Mouse (Mus musculus) spleen, adult 2 months (tissue): Measurements from ENCODE around the gene Aff4. TPM values are rescaled to one million over a fixed set of nuclear protein-coding genes. Genes with fewer than 3 reads are reported as not detected.

Experiments used
- DNase-seq, 2 experiments: peaks; one replicate each; pipeline versions ENCODE4 v3.0.0 to v3.0.0-alpha.2; 2012 to 2021; ENCODE audit warnings: low spot score in 2 of 2, low read depth in 1 of 2
- H3K27ac ChIP-seq: fragments of 200-500 bp; 2 replicates; pipeline ENCODE4 v1.5.1; 2012; ENCODE audit warnings: low read length, inconsistent platforms; ENCODE audit not compliant: insufficient read depth
- H3K27me3 ChIP-seq: fragments of 200-500 bp; 2 replicates; pipeline ENCODE4 v1.6.1; 2012; ENCODE audit warnings: mild to moderate bottlenecking, moderate library complexity, low read length, inconsistent platforms; ENCODE audit not compliant: control insufficient read depth, insufficient read depth
- H3K36me3 ChIP-seq: fragments of 200-500 bp; 2 replicates; pipeline ENCODE4 v1.6.1; 2012; ENCODE audit warnings: mild to moderate bottlenecking, low read length, inconsistent platforms; ENCODE audit not compliant: control insufficient read depth, insufficient read depth
- H3K4me1 ChIP-seq: fragments of 200-500 bp; 2 replicates; pipeline ENCODE4 v1.6.1; 2011; ENCODE audit warnings: inconsistent platforms; ENCODE audit not compliant: control insufficient read depth, insufficient read depth, insufficient read length
- H3K4me3 ChIP-seq: fragments of 200-500 bp; 2 replicates; pipeline ENCODE4 v1.5.1; 2011; ENCODE audit warnings: mild to moderate bottlenecking, inconsistent platforms; ENCODE audit not compliant: insufficient read depth, insufficient read length; ENCODE audit errors: extremely low read depth
- CTCF ChIP-seq: fragments of 200-500 bp; IDR thresholded peaks from 2 replicates; pipeline ENCODE4 v1.5.1; 2011; ENCODE audit warnings: mild to moderate bottlenecking, inconsistent platforms; ENCODE audit not compliant: insufficient read depth, insufficient read length, insufficient replicate concordance; ENCODE audit errors: extremely low read depth
- POLR2A ChIP-seq: fragments of 200-500 bp; IDR thresholded peaks from 2 replicates; pipeline ENCODE4 v1.6.1; 2011; ENCODE audit warnings: low read depth, low read length, inconsistent platforms
- WGBS: fragments of 180-500 bp; shearing (Covaris S2); methylation state at CpG from one replicate; pipeline ENCODE4 v1.1.7; 2018; 5-methylcytosine and 5-hydroxymethylcytosine counted together
- polyA plus RNA-seq: library from polyadenylated mRNA; depleted of rRNA; stranded (reverse); fragments of >200 nt; gene quantifications from 2 replicates; pipeline ENCODE4 v1.2.3, GENCODE M21; 2012

Aff4 gene
- polyA plus RNA-seq, 1 experiment: 8.9 TPM

DNA sequence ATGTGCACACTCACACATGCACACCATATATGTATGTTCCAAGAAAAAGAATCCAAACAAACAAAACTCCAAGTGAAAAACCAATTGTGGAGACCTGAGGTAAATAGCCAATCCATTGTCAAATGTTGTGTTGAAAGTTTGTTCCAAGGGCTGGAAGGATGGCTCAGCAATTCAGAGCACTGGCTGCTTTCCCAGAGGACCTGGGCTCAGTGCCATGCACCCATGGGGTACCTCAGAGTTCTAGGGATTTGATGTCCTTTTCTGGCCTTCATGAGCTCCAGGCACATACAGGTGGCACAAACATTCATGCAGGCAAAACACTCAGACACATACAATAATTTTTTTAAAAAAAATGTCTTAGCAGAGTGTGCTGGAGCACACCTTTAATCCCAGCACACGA lies 97.9 kb downstream of the Aff4 start:
- no peaks in the 10 kb centered on the region for H3K36me3 ChIP-seq
- no peaks in the 10 kb centered on the region for H3K4me1 ChIP-seq
- TF ChIP-seq CTCF (no peak), POLR2A (no peak)
- H3K27ac ChIP-seq: no peak overlapping the region
- DNase-seq: no peak
- H3K27me3 ChIP-seq: no peaks in the 10 kb centered on the region
- WGBS: 89% methylated on average over 1 of the region's 1 CpGs
- no peak overlapping the region for H3K4me3 ChIP-seq

DNA sequence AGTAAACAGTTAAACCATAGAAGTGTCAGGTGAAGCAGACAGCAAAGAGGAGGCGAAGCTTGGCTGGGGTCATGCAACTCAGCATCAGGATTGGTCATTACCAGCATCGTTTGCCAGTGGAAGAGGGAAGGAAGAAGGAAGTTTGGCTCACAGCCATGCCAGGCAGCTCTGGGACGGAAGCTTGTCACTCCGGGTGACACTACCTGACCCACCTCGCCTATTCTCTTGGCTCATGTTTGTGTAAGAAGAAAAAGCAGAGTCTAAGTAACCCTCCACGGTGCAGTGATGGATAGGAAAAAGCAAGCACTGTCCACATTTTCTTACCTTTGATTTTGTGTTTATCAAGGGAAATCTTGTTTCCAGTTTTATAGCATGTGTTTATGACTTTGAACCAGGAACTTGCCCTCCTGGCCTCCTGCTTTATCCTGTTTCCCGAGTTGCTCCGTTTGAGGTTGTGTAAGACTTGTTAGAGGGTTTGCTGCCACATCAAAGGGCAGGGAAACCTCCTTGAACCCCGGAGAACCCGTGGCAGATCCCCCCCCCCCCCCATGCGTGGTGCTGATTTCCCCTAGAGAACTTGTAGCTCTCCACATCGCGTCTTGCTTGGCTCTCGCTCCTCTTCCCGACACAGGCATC lies 99.6 kb downstream of the Aff4 start:
- Histone ChIP-seq H3K27me3 (0 out of 2 replicates have a peak, but pooled peaks cover 1% of the 10 kb centered on the region), H3K4me3 (no peak overlapping the region), H3K27ac (no peak overlapping the region), H3K4me1 (no peaks in the 10 kb centered on the region), H3K36me3 (no peaks in the 10 kb centered on the region)
- TF ChIP-seq CTCF (no peak), POLR2A (no peak)
- no peak for DNase-seq
- WGBS: 10% methylated on average over 15 of the region's 15 CpGs

DNA sequence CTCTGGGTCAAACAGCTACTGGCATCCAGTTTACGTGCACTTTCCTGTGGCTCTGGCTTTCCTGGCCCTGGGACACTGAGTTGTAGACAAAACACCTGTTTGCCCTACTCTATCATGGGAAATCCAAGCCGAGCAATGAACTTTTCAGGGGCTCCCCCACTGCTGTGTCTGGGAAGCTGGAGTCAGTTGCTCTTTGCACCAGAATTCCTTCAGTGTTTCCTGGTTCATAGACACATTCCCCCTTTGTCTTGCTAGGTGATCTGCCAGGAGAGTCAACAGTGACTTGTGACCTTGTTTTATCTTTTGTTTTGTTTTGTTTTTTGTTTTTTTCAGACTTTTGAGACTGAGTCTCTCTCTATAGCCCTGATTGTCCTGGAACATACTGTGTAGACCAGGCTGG lies 100.7 kb downstream of the Aff4 start:
- WGBS: 73% methylated on average over 2 of the region's 2 CpGs
- no peak for DNase-seq

DNA sequence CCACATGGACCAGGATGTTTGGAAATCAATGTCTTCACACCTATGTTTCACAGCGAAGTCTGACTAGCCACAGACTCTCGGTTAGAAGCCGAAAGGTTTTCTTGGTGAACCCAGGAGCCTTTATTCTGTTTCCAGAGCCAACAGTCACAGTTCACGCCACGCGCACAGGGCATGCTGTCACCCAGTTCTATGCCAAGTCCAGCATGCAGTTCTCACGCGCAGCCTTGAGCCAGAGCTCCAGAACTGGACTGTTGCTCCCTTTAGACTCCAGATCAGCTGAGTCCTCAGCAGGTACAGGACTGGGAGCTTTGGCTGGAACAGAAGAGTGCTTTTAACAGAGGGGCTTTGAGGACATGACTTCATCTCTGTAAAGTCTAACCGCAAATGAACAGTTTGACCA lies 101.8 kb downstream of the Aff4 start:
- Histone ChIP-seq H3K27ac (no peak overlapping the region), H3K4me3 (no peak overlapping the region), H3K27me3 (peaks cover 7% of the 10 kb centered on the region), H3K36me3 (no peaks in the 10 kb centered on the region), H3K4me1 (peaks cover 5% of the 10 kb centered on the region)
- DNase-seq: no peak
- WGBS: 95% methylated on average over 9 of the region's 9 CpGs
- TF ChIP-seq POLR2A (no peak), CTCF (no peak)

More for the DNA sequence above, 100.7 kb downstream of the Aff4 start:
- H3K27me3 ChIP-seq: 0 out of 2 replicates have a peak, but pooled peaks cover 1% of the 10 kb centered on the region
- no peak overlapping the region for H3K4me3 ChIP-seq
- H3K4me1 ChIP-seq: no peaks in the 10 kb centered on the region
- H3K27ac ChIP-seq: no peak overlapping the region
- no peaks in the 10 kb centered on the region for H3K36me3 ChIP-seq
- no peak for TF ChIP-seq CTCF
- TF ChIP-seq POLR2A: no peak

DNA sequence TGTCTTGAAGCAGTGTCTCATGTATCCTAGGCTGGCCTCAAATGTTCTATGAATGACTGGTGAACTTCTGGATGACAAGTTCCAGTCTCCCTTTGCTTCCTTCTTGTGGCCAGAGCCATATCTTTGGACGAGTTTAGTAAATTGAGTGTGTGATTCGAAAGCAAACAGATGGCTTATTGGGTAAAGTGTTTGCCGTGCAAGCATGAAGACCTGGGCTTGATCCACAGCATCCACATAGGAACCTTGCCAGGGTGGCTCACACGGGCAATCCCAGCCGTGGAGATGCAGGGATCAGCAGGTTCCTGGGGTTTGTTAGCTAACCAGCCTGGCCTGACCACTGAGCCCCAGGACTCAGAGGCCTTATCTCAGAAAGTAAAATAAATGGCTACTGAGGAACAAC lies 102.4 kb downstream of the Aff4 start:
- Histone ChIP-seq H3K4me1 (peaks cover 5% of the 10 kb centered on the region), H3K4me3 (no peak overlapping the region), H3K27ac (no peak overlapping the region), H3K27me3 (peaks cover 9% of the 10 kb centered on the region), H3K36me3 (no peaks in the 10 kb centered on the region)
- no peak for DNase-seq
- TF ChIP-seq POLR2A (no peak), CTCF (no peak)
- WGBS: 91% methylated on average over 5 of the region's 5 CpGs

DNA sequence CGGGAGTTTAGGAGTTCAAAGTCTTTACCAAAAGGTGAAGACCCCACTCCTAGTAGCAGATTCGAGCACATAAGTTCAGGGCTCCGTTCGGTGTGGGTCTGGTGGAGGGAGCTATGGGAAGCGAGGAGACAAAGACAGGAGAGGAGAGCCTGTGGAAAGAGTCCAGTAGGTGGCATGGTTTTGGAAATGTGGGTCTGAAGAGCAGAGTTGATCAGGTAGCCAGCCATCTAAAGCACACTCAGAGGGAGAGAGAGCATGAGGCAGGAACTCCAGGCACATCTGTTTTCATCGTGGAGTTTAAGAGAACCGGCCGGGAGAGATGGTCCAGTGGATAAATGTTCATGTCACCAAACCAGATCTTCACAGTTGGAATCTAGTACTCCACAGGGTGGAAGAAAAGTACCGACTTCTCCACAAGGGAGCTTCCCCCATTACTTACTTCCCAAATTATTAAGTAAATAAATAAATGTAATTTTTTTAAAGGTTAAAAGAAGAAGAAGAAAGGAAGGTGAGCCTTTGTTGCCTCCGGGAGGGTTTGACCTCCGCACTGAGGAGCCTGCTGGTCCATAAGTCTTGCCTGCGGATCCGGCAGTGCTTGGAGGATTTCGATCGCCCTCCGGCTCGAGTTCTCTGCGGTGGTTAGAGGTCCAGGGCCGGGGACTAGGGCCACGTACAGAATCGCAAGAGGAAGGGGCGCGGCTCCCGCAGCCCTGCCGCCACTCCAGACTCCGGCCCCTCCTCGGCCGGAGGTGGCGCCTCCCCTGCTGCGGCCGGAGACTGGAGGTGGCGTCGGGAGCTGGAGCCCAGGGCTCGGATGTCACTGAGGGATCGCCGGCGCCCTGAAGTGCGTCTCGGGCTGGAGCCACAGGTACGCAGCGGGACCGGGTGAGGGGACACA lies 106.1 kb downstream of the Aff4 start, which contains the start of the genes Gm10447 and Shroom1:
TSS of gene Gm10447 (minus strand) at position 637 of the 898 bp plus-strand sequence.
TSS of gene Shroom1 (plus strand) at position 732 of the 898 bp plus-strand sequence.
- Histone ChIP-seq H3K27me3 (peaks cover 9% of the 10 kb centered on the region), H3K4me3 (peak within 1 kb of the TSS; percentile 48; the same call in 1 of the 2 replicates), H3K4me1 (peaks cover 5% of the 10 kb centered on the region), H3K36me3 (no peaks in the 10 kb centered on the region), H3K27ac (no peak within 1 kb of the TSS)
- TF ChIP-seq POLR2A: no peak
- TF ChIP-seq CTCF: no peak
- no peak for DNase-seq
- WGBS: 8% methylated on average over 42 of the region's 42 CpGs
